In the genomic region with DNA sequence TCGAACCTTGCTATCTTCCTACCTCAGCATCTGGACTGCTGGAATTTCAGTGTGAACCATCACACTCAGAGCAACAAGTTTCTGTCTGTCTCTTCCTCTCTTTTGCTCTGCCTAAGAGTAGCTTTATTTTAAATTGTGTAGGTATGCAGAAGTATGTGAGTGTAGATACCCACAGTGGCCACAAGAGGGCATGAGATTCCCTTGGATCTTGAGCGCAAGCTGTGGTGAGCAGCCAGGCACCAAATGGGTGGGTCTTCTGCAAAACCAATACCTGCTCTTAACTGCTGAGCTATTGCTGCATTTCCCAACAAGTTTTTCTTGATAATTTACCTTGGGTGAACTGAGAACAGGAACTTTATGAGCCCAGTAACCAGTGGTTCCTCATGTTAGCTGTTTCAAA, we compare ENCODE assay signal across 8 mouse cellular contexts. TPM values are rescaled to one million over a fixed set of nuclear protein-coding genes. Genes with fewer than 3 reads are reported as not detected.
DNase-seq lines count a peak whose midpoint lies in the region; ATAC-seq and TF ChIP-seq lines count a peak whose summit lies in the region.

No protein-coding gene starts in this region.

- no peak overlapping the region for H3K27ac ChIP-seq in kidney, postnatal 0 days

- no peak overlapping the region for H3K4me2 ChIP-seq in kidney, postnatal 0 days (ENCODE audit: low read length)

- DNase-seq in gastrocnemius, adult 18-20 months (ENCODE audit: low spot score), result peak; percentile 26
- no peak for DNase-seq in gastrocnemius, postnatal 25 days
- DNase-seq in right cerebral cortex, postnatal 14 days, result peak; percentile 40
- no peak for DNase-seq in right cerebral cortex, postnatal 25 days
- peak; percentile 70 for DNase-seq in brain, embryonic 14.5 days (ENCODE audit: low read depth)
- peak; percentile 54 for DNase-seq in kidney, postnatal 0 days (ENCODE audit: low spot score)
- DNase-seq in mesoderm, embryonic 11.5 days (ENCODE audit: low read depth, low spot score), result peak; percentile 60
- no peak for DNase-seq in gastrocnemius, postnatal 36 days

- H3K27me3 ChIP-seq in kidney, postnatal 0 days (ENCODE audit: insufficient read depth, low read length), result no peaks in the 10 kb centered on the region

- H3K9me3 ChIP-seq in kidney, postnatal 0 days (replicated peaks; ENCODE audit: low read length), result no peaks in the 10 kb centered on the region

- intact Hi-C loops in gastrocnemius, postnatal 36 days (cut with DNase I), result loop anchor here (2.0 kb wide), 1 partner anchor 93 kb away; no protein-coding TSS in a partner anchor

- 78% methylated on average over 2 of the region's 2 CpGs for WGBS in kidney, postnatal 0 days

- H3K4me1 ChIP-seq in kidney, postnatal 0 days (replicated peaks; ENCODE audit: insufficient read depth, low read length), result no peaks in the 10 kb centered on the region

- ATAC-seq in kidney, postnatal 0 days (replicated peaks; ENCODE audit: low FRiP score, low read depth), result no peak

- peak; percentile 72 for TF ChIP-seq CTCF in brain, embryonic 14.5 days (IDR thresholded peaks at IDR 0.05; ENCODE audit: borderline replicate concordance, extremely low read depth, insufficient read depth, insufficient read length)
- TF ChIP-seq CTCF in kidney, postnatal 0 days (IDR thresholded peaks at IDR 0.05; ENCODE audit: low read depth), result peak; percentile 79

- H3K9ac ChIP-seq in kidney, postnatal 0 days (ENCODE audit: low read depth, low read length), result no peak overlapping the region

- H3K36me3 ChIP-seq in kidney, postnatal 0 days (ENCODE audit: insufficient read depth, low read length), result no peaks in the 10 kb centered on the region

- H3K4me3 ChIP-seq in kidney, postnatal 0 days (replicated peaks; ENCODE audit: low read depth, low read length), result no peak overlapping the region

- no peak for TF ChIP-seq POLR2A in brain, embryonic 14.5 days (IDR thresholded peaks at IDR 0.05; ENCODE audit: borderline replicate concordance, extremely low read depth, insufficient read depth, insufficient read length, poor library complexity, severe bottlenecking)

RNA-seq across cellular contexts. Expression of a gene that starts 29.6 kb away (rescaled TPM):
- total RNA-seq in gastrocnemius, adult 18-20 months (2021), result 1 to 10 TPM; 4.2 to 5.4 TPM
- 1 to 10 TPM; 3.5 to 5.4 TPM for total RNA-seq in gastrocnemius, postnatal 25 days (2021)
- polyA plus RNA-seq in brain, embryonic 14.5 days (2012; rRNA removed), result 19.8 and 21.5 TPM in 2 replicates
- polyA plus RNA-seq in kidney, postnatal 0 days (2015; fragmentation: Nextera tagmentation; extraction: Ambion mirVana), result 62.2 and 65.3 TPM in 2 replicates
- 1 to 10 TPM; 4.5 to 4.6 TPM for total RNA-seq in gastrocnemius, postnatal 36 days (2021)

Comparison
In these comparisons a context has a peak if more than half of its experiments do, and no peak if none do; other contexts are left out.
1. DNase-seq: peak in gastrocnemius, adult 18-20 months (single experiment), right cerebral cortex, postnatal 14 days (single experiment), brain, embryonic 14.5 days (single experiment), kidney, postnatal 0 days (single experiment) and mesoderm, embryonic 11.5 days (single experiment); none in gastrocnemius, postnatal 25 days (single experiment), right cerebral cortex, postnatal 25 days (single experiment) and gastrocnemius, postnatal 36 days (0 of 2).